ENCODE assay signal across 22 mouse cellular contexts in the genomic region with DNA sequence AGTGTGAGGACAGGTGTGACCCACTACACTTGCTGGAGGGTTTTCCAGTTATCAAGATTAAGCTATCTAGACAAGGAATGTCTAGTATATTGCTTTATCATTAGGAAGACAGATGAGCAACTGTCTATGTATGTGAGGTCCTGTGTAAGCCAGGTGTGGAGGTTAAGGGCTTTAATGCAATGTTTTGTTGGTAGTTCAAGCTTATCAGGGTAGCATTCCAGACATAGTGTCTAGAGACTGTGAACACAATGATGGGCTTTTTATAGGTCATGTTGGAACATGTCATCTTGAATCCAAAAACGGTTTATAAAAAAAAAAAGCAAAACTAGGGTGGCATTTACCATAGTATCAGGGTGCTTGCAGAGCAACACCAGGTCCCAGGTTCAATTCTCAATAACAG.
"Had no signal": no experiment of that assay in that cellular context is flagged by ENCODE, and none has a peak within 500 bp of the region (broad histone marks: within the 10 kb centered on the region; RNA-seq: fewer than 3 reads in every experiment).

No protein-coding gene starts in this region.

- H3K9ac ChIP-seq: limb, embryonic 12.5 days; limb, embryonic 15.5 days; liver, embryonic 14.5 days; liver, postnatal 0 days; lung, embryonic 15.5 days; midbrain, embryonic 12.5 days; midbrain, embryonic 15.5 days; neural tube, embryonic 12.5 days; neural tube, embryonic 15.5 days had no signal

- H3K9me3 ChIP-seq: limb, embryonic 12.5 days; limb, embryonic 15.5 days; lung, embryonic 15.5 days; midbrain, embryonic 12.5 days; midbrain, embryonic 15.5 days; neural tube, embryonic 12.5 days; neural tube, embryonic 15.5 days had no signal

- H3K36me3 ChIP-seq: limb, embryonic 12.5 days; limb, embryonic 15.5 days; lung, embryonic 15.5 days; midbrain, embryonic 12.5 days; midbrain, embryonic 15.5 days; neural tube, embryonic 12.5 days; neural tube, embryonic 15.5 days had no signal

- H3K4me3 ChIP-seq: limb, embryonic 12.5 days; limb, embryonic 15.5 days; lung, embryonic 15.5 days; midbrain, embryonic 12.5 days; midbrain, embryonic 15.5 days; neural tube, embryonic 12.5 days; neural tube, embryonic 15.5 days had no signal

- DNase-seq: kidney, postnatal 14 days; kidney, postnatal 4 days; left cerebral cortex, postnatal 4 days; liver, postnatal 0 days; lung, postnatal 14 days; lung, postnatal 4 days; right cerebral cortex, adult 18-20 months; right cerebral cortex, postnatal 14 days; right cerebral cortex, postnatal 4 days; thymus, adult 2 months; thymus, postnatal 14 days; thymus, postnatal 4 days had no signal

- H3K4me2 ChIP-seq: limb, embryonic 12.5 days; limb, embryonic 15.5 days; liver, embryonic 11.5 days; lung, embryonic 15.5 days; midbrain, embryonic 12.5 days; midbrain, embryonic 15.5 days; neural tube, embryonic 12.5 days; neural tube, embryonic 15.5 days had no signal

- H3K27ac ChIP-seq: limb, embryonic 12.5 days; limb, embryonic 15.5 days; liver, embryonic 14.5 days; lung, embryonic 15.5 days; midbrain, embryonic 12.5 days; midbrain, embryonic 15.5 days; neural tube, embryonic 12.5 days; neural tube, embryonic 15.5 days; stomach, postnatal 0 days had no signal

- ATAC-seq: liver, postnatal 0 days; midbrain, embryonic 15.5 days had no signal

- H3K27me3 ChIP-seq: limb, embryonic 12.5 days; limb, embryonic 15.5 days; lung, embryonic 15.5 days; midbrain, embryonic 12.5 days; midbrain, embryonic 15.5 days; neural tube, embryonic 12.5 days; neural tube, embryonic 15.5 days had no signal

- H3K4me1 ChIP-seq: limb, embryonic 12.5 days; limb, embryonic 15.5 days; lung, embryonic 15.5 days; midbrain, embryonic 12.5 days; midbrain, embryonic 15.5 days; neural tube, embryonic 12.5 days had no signal
